Mouse (Mus musculus) embryonic fibroblast, embryonic 13.5 days (primary cell): ENCODE results near the gene AW011738.

Experiments used
- CTCF ChIP-seq: IDR thresholded peaks from 2 replicates; pipeline ENCODE4 v1.5.1; 2011; ENCODE audit warnings: mild to moderate bottlenecking, control low read depth, low read length, moderate library complexity, borderline replicate concordance; ENCODE audit not compliant: insufficient read depth
- POLR2A ChIP-seq: IDR thresholded peaks from 2 replicates; pipeline ENCODE4 v1.6.1; 2011; ENCODE audit warnings: low read depth, mild to moderate bottlenecking, control low read depth, low read length, moderate library complexity

- TF ChIP-seq POLR2A (no peak), CTCF (no peak)
These were observed 17.6 kb upstream of the AW011738 start for GRCm38 (mm10) chr4:156185456-156185949.
